Mouse (Mus musculus) CH12.LX (cell line): ENCODE results near the gene Fyttd1. TPM values are rescaled to one million over a fixed set of nuclear protein-coding genes. Genes with fewer than 3 reads are reported as not detected.

Experiments used
- DNase-seq: peaks from one replicate; pipeline ENCODE4 v3.0.0-alpha.2; 2013; ENCODE audit errors: extremely low read depth
- H3K27ac ChIP-seq: 2 replicates; pipeline ENCODE4 v1.5.1; 2012; ENCODE audit warnings: low read depth, mild to moderate bottlenecking, control low read depth, moderate library complexity; ENCODE audit not compliant: insufficient read depth
- H3K27me3 ChIP-seq: replicated peaks from 2 replicates; pipeline ENCODE3; 2012; ENCODE audit warnings: inconsistent platforms
- H3K36me3 ChIP-seq, 2 experiments: replicated peaks in 1 of 2; 2 replicates each; pipeline versions ENCODE3 to v1.6.1; 2012; ENCODE audit warnings: inconsistent platforms in 1 of 2, low read length in 1 of 2, mild to moderate bottlenecking in 1 of 2, mixed read lengths in 1 of 2, moderate library complexity in 1 of 2; ENCODE audit not compliant: control insufficient read depth in 1 of 2, insufficient read depth in 1 of 2
- H3K4me1 ChIP-seq, 2 experiments: 2 replicates each; pipeline ENCODE4 v1.6.1; 2012; ENCODE audit warnings: inconsistent platforms in 1 of 2, moderate library complexity in 1 of 2; ENCODE audit not compliant: insufficient read depth in 2 of 2, control insufficient read depth in 1 of 2
- H3K4me2 ChIP-seq: 2 replicates; pipeline ENCODE4 v1.6.1; 2012; ENCODE audit warnings: low read depth, mild to moderate bottlenecking, control low read depth; ENCODE audit not compliant: poor library complexity, insufficient read depth, severe bottlenecking
- H3K4me3 ChIP-seq, 3 experiments: fragments of 150-350 bp in 1 of 3; sonication (generic) in 1 of 3; replicated peaks in 1 of 3; 2 replicates each; pipeline versions ENCODE3 to v1.5.1; 2011 to 2012; ENCODE audit warnings: low read depth in 2 of 3, low read length in 2 of 3, mild to moderate bottlenecking in 2 of 3, moderate library complexity in 2 of 3, control low read depth in 1 of 3, improper control_type of control experiment in 1 of 3, inconsistent platforms in 1 of 3, mixed read lengths in 1 of 3; ENCODE audit not compliant: poor library complexity in 1 of 3
- H3K79me2 ChIP-seq: replicated peaks from 2 replicates; pipeline ENCODE4 v1.6.1; 2012; ENCODE audit warnings: mild to moderate bottlenecking, moderate library complexity; ENCODE audit not compliant: control insufficient read depth, poor library complexity, insufficient read depth, severe bottlenecking; ENCODE audit errors: extremely low read depth
- H3K9ac ChIP-seq: 2 replicates; pipeline ENCODE4 v1.6.1; 2012; ENCODE audit warnings: low read depth, mild to moderate bottlenecking, control low read depth, moderate library complexity; ENCODE audit not compliant: insufficient read depth
- H3K9me3 ChIP-seq: replicated peaks from 2 replicates; pipeline ENCODE3; 2012; ENCODE audit warnings: low read length, inconsistent platforms, mixed read lengths
- BHLHE40 ChIP-seq: IDR thresholded peaks from 2 replicates; pipeline ENCODE4 v1.6.1; 2011; ENCODE audit warnings: mild to moderate bottlenecking, low read depth, low read length, improper control_type of control experiment
- CHD1 ChIP-seq: IDR thresholded peaks from 2 replicates; pipeline ENCODE4 v1.6.1; 2012; ENCODE audit warnings: low read depth, low read length, improper control_type of control experiment, inconsistent platforms
- CTCF ChIP-seq, 2 experiments: IDR thresholded peaks in 1 of 2; conservative IDR thresholded peaks in 1 of 2; 2 replicates each; pipeline ENCODE4 v1.5.1; 2011 to 2012; ENCODE audit warnings: low read depth in 2 of 2, low read length in 2 of 2, improper control_type of control experiment in 1 of 2, inconsistent platforms in 1 of 2, mild to moderate bottlenecking in 1 of 2, moderate library complexity in 1 of 2
- E2F4 ChIP-seq: IDR thresholded peaks from 2 replicates; pipeline ENCODE4 v1.6.1; 2011; ENCODE audit warnings: low read depth, low read length, improper control_type of control experiment; ENCODE audit not compliant: insufficient replicate concordance
- ELF1 ChIP-seq: IDR thresholded peaks from 2 replicates; pipeline ENCODE4 v1.6.1; 2014; ENCODE audit warnings: low read depth, mild to moderate bottlenecking, inconsistent platforms, low read length, improper control_type of control experiment
- EP300 ChIP-seq: IDR thresholded peaks from 2 replicates; pipeline ENCODE4 v1.6.1; 2011; ENCODE audit warnings: low read length, improper control_type of control experiment
- ETS1 ChIP-seq: conservative IDR thresholded peaks from 2 replicates; pipeline ENCODE4 v1.6.1; 2012; ENCODE audit warnings: low read depth, mild to moderate bottlenecking, inconsistent platforms, low read length, improper control_type of control experiment, moderate library complexity
- GABPA ChIP-seq: IDR thresholded peaks from 2 replicates; pipeline ENCODE4 v1.6.1; 2012; ENCODE audit warnings: low read depth, low read length, improper control_type of control experiment, inconsistent platforms; ENCODE audit not compliant: insufficient replicate concordance
- HCFC1 ChIP-seq: IDR thresholded peaks from 2 replicates; pipeline ENCODE4 v1.6.1; 2012; ENCODE audit warnings: low read depth, mild to moderate bottlenecking, inconsistent platforms, low read length, improper control_type of control experiment
- IRF4 ChIP-seq: IDR thresholded peaks from 2 replicates; pipeline ENCODE4 v1.6.1; 2014; ENCODE audit warnings: low read depth, mild to moderate bottlenecking, inconsistent platforms, low read length, improper control_type of control experiment
- JUN ChIP-seq: IDR thresholded peaks from 2 replicates; pipeline ENCODE4 v1.6.1; 2011; ENCODE audit warnings: low read depth, mild to moderate bottlenecking, low read length, improper control_type of control experiment, moderate library complexity; ENCODE audit not compliant: insufficient read depth
- JUND ChIP-seq: conservative IDR thresholded peaks from 2 replicates; pipeline ENCODE4 v1.6.1; 2011; ENCODE audit warnings: low read depth, low read length, improper control_type of control experiment
- KAT2A ChIP-seq: IDR thresholded peaks from 2 replicates; pipeline ENCODE4 v1.6.1; 2012; ENCODE audit warnings: low read length, improper control_type of control experiment, inconsistent platforms; ENCODE audit not compliant: insufficient replicate concordance
- MAFK ChIP-seq: IDR thresholded peaks from 2 replicates; pipeline ENCODE4 v1.6.1; 2011; ENCODE audit warnings: low read length, improper control_type of control experiment; ENCODE audit not compliant: insufficient replicate concordance
- MAX ChIP-seq: IDR thresholded peaks from 2 replicates; pipeline ENCODE4 v1.6.1; 2011; ENCODE audit warnings: low read length, improper control_type of control experiment
- MAZ ChIP-seq: IDR thresholded peaks from 2 replicates; pipeline ENCODE4 v1.6.1; 2012; ENCODE audit warnings: low read depth, mild to moderate bottlenecking, inconsistent platforms, low read length, improper control_type of control experiment, moderate library complexity
- MEF2A ChIP-seq: IDR thresholded peaks from 2 replicates; pipeline ENCODE4 v1.6.1; 2014; ENCODE audit warnings: low read depth, mild to moderate bottlenecking, inconsistent platforms, low read length, improper control_type of control experiment, borderline replicate concordance
- MXI1 ChIP-seq: IDR thresholded peaks from 2 replicates; pipeline ENCODE4 v1.6.1; 2011; ENCODE audit warnings: mild to moderate bottlenecking, low read depth, low read length, improper control_type of control experiment
- MYC ChIP-seq: IDR thresholded peaks from 2 replicates; pipeline ENCODE4 v1.6.1; 2011; ENCODE audit warnings: low read depth, mild to moderate bottlenecking, improper control_type of control experiment, low read length
- NELFE ChIP-seq: IDR thresholded peaks from 2 replicates; pipeline ENCODE4 v1.6.1; 2011; ENCODE audit warnings: low read depth, low read length, improper control_type of control experiment
- NRF1 ChIP-seq: IDR thresholded peaks from 2 replicates; pipeline ENCODE4 v1.6.1; 2014; ENCODE audit warnings: low read depth, mild to moderate bottlenecking, inconsistent platforms, low read length, improper control_type of control experiment, moderate library complexity
- PAX5 ChIP-seq: IDR thresholded peaks from 2 replicates; pipeline ENCODE4 v1.6.1; 2012; ENCODE audit warnings: low read length, inconsistent platforms, mixed read lengths
- POLR2A ChIP-seq: IDR thresholded peaks from 2 replicates; pipeline ENCODE4 v1.6.1; 2011; ENCODE audit warnings: low read depth, mild to moderate bottlenecking, improper control_type of control experiment, low read length
- POLR2AphosphoS2 ChIP-seq: IDR thresholded peaks from 2 replicates; pipeline ENCODE4 v1.6.1; 2011; ENCODE audit warnings: low read depth, low read length, improper control_type of control experiment
- RAD21 ChIP-seq: IDR thresholded peaks from 2 replicates; pipeline ENCODE4 v1.6.1; 2011; ENCODE audit warnings: low read depth, mild to moderate bottlenecking, low read length, improper control_type of control experiment, moderate library complexity
- SIN3A ChIP-seq: IDR thresholded peaks from 2 replicates; pipeline ENCODE4 v1.6.1; 2012; ENCODE audit warnings: low read length, improper control_type of control experiment, inconsistent platforms
- SMC3 ChIP-seq: IDR thresholded peaks from 2 replicates; pipeline ENCODE4 v1.6.1; 2011; ENCODE audit warnings: low read depth, low read length, improper control_type of control experiment
- TBP ChIP-seq: conservative IDR thresholded peaks from 2 replicates; pipeline ENCODE4 v1.6.1; 2011; ENCODE audit warnings: low read depth, low read length, improper control_type of control experiment
- TCF12 ChIP-seq: IDR thresholded peaks from 2 replicates; pipeline ENCODE4 v1.6.1; 2014; ENCODE audit warnings: low read depth, mild to moderate bottlenecking, inconsistent platforms, low read length, improper control_type of control experiment
- UBTF ChIP-seq: IDR thresholded peaks from 2 replicates; pipeline ENCODE4 v1.6.1; 2012; ENCODE audit warnings: low read depth, mild to moderate bottlenecking, inconsistent platforms, low read length, improper control_type of control experiment, moderate library complexity
- USF1 ChIP-seq: IDR thresholded peaks from 2 replicates; pipeline ENCODE4 v1.6.1; 2014; ENCODE audit warnings: low read depth, mild to moderate bottlenecking, inconsistent platforms, low read length, improper control_type of control experiment
- USF2 ChIP-seq: conservative IDR thresholded peaks from 2 replicates; pipeline ENCODE4 v1.6.1; 2011; ENCODE audit warnings: low read depth, low read length, improper control_type of control experiment
- ZC3H11A ChIP-seq: IDR thresholded peaks from 2 replicates; pipeline ENCODE4 v1.6.1; 2012; ENCODE audit warnings: low read depth, mild to moderate bottlenecking, inconsistent platforms, low read length, improper control_type of control experiment
- ZMIZ1 ChIP-seq: IDR thresholded peaks from 2 replicates; pipeline ENCODE4 v1.6.1; 2012; ENCODE audit warnings: low read depth, mild to moderate bottlenecking, inconsistent platforms, low read length, improper control_type of control experiment
- ZNF384 ChIP-seq: IDR thresholded peaks from 2 replicates; pipeline ENCODE4 v1.6.1; 2012; ENCODE audit warnings: low read depth, low read length, improper control_type of control experiment, inconsistent platforms
- dilution Hi-C: fragments of 300-500 bp; cut with MboI; formaldehyde crosslinking; loops from 2 replicates; pipeline ENCODE4 v1.14.3; 2020; ENCODE audit warnings: low sequenced_read_pairs; ENCODE audit not compliant: extremely low pct_unique_long_range_greater_than_20kb, extremely low pct_ligation_motif_present
- in situ Hi-C: fragments of 300-500 bp; cut with MboI; formaldehyde crosslinking; loops from 3 replicates; pipeline ENCODE4 v1.14.3; 2019; ENCODE audit warnings: low sequenced_read_pairs, low pct_ligation_motif_present, low pct_unique_long_range_greater_than_20kb, mixed read lengths
- polyA plus RNA-seq: library from polyadenylated mRNA; unstranded; fragments of >175 nt; gene quantifications from 2 replicates; pipeline ENCODE4 v1.2.1, GENCODE M21; 2012; ENCODE audit warnings: low read depth; ENCODE audit not compliant: insufficient read length
- total RNA-seq, 2 experiments: library from RNA; depleted of rRNA; stranded (reverse); fragments of 300-350 nt in 1 of 2; fragments of >200 nt in 1 of 2; gene quantifications; 2 replicates each; pipeline ENCODE4 v1.2.3; 2012 to 2014

The Fyttd1 gene
- total and polyA plus RNA-seq, 3 experiments: 148 to 264 (median 168) TPM

- Histone ChIP-seq H3K79me2 (peaks cover 18% of the 10 kb centered on the region), H3K9me3 (no peaks in the 10 kb centered on the region), H3K27me3 (no peaks in the 10 kb centered on the region), H3K36me3 (peaks cover 0 to 9% of the 10 kb centered on the region in 2 experiments), H3K27ac (peak within 1 kb of the TSS; percentile 61), H3K4me3 (peak within 1 kb of the TSS; percentile 73 to 89 (median 85)), H3K4me2 (peak within 1 kb of the TSS; percentile 56), H3K4me1 (peaks cover 4 to 40% of the 10 kb centered on the region in 2 experiments; a peak in 3 of 4 replicates), H3K9ac (peak within 1 kb of the TSS; percentile 77)
- peak; percentile 89 for DNase-seq
- in situ Hi-C loops: no loop called here
- dilution Hi-C loops: no loop called here
- TF ChIP-seq MAX (peak; percentile 57; the same call in 1 of the 2 replicates), SIN3A (peak; percentile 86), USF2 (no peak), EP300 (no peak), BHLHE40 (peak; percentile 83), IRF4 (no peak; the same call in 1 of the 2 replicates), MAZ (no peak), MXI1 (peak; percentile 53; the same call in 1 of the 2 replicates), MEF2A (0 out of 2 replicates have a peak, but pooled peaks have one; percentile 11), TBP (no peak), NELFE (peak; percentile 95), ZNF384 (no peak), CTCF (conservative IDR thresholded peaks at IDR 0.05 in 1 of 2, IDR thresholded peaks at IDR 0.05 in 1 of 2; ENCODE audit: low read depth in 2 of 2, low read length in 2 of 2) (no peak), NRF1 (peak; percentile 98), TCF12 (peak; percentile 91), RAD21 (no peak), CHD1 (no peak), POLR2A (peak; percentile 93), UBTF (peak; percentile 88; the same call in 1 of the 2 replicates), ZC3H11A (no peak), ELF1 (no peak; the same call in none of the 2 replicates), PAX5 (peak; percentile 60; the same call in 1 of the 2 replicates), ETS1 (no peak), JUND (no peak), HCFC1 (peak; percentile 61), MYC (peak; percentile 87), E2F4 (no peak), GABPA (no peak), JUN (no peak), MAFK (no peak), POLR2AphosphoS2 (peak; percentile 83; the same call in 1 of the 2 replicates), KAT2A (no peak), ZMIZ1 (peak; percentile 91; the same call in 1 of the 2 replicates), USF1 (no peak), SMC3 (no peak)
Measured at GRCm38 (mm10) chr16:32913937-32914881, 36.9 kb downstream of the Fyttd1 start, which contains the start of gene Lrch3. TSS of gene Lrch3 (plus strand) at chr16:32914100.
